Mouse (Mus musculus) heart, postnatal 10 days (tissue): Measurements from ENCODE around the gene Kcnn1. TPM values are rescaled to one million over a fixed set of nuclear protein-coding genes. Genes with fewer than 3 reads are reported as not detected.

ENCODE experiments used
- DNase-seq, 2 experiments: peaks; one replicate each; pipeline ENCODE4 v3.0.0; 2021
- intact Hi-C: fragments of 180-260 bp; cut with DNase I; formaldehyde crosslinking; loops from one replicate; pipeline ENCODE4 v1.15.1; 2025
- total RNA-seq, 2 experiments: library from RNA; stranded (reverse); gene quantifications; 2 replicates each; pipeline ENCODE4 v1.2.3; 2021

The Kcnn1 gene
- total RNA-seq, 2 experiments from 2014 or later, result 3.1 to 3.7 TPM

- no peak for DNase-seq
- intact Hi-C loops, result no loop called here
Measured at GRCm38 (mm10) chr8:70894385-70894720, 31.3 kb upstream of the Kcnn1 start.

GRCm38 (mm10) chr8:70893656-70894384 lies 30.8 kb upstream of the Kcnn1 start:
- intact Hi-C loops, result loop anchor here (1.0 kb wide), 1 partner anchor 21 kb away; the partner anchor contains the start of gene Ccdc124
- DNase-seq, result peak; percentile 73 to 87

GRCm38 (mm10) chr8:70892896-70893655 lies 30.0 kb upstream of the Kcnn1 start:
- DNase-seq, result no peak
- intact Hi-C loops, result loop anchor here (1.0 kb wide), 1 partner anchor 20 kb away; the partner anchor contains the start of gene Ccdc124

- intact Hi-C loops, result no loop called here
- DNase-seq, result no peak
Measured at GRCm38 (mm10) chr8:70892022-70892895, 29.2 kb upstream of the Kcnn1 start, which contains the start of gene Slc5a5. Slc5a5 (minus strand) TSS chr8:70892757.

- no peak for DNase-seq
- intact Hi-C loops, result no loop called here
Measured at GRCm38 (mm10) chr8:70891356-70891755, 28.3 kb upstream of the Kcnn1 start.

GRCm38 (mm10) chr8:70890656-70891055 lies 27.6 kb upstream of the Kcnn1 start:
- intact Hi-C loops, result no loop called here
- DNase-seq, result no peak

- intact Hi-C loops, result no loop called here
- DNase-seq, result peak in 1 of 2 experiments; percentile 33
Measured at GRCm38 (mm10) chr8:70887669-70888068, 24.6 kb upstream of the Kcnn1 start.

GRCm38 (mm10) chr8:70885612-70886011 lies 22.6 kb upstream of the Kcnn1 start:
- intact Hi-C loops, result no loop called here
- DNase-seq, result peak in 1 of 2 experiments; percentile 68

- intact Hi-C loops, result no loop called here
- DNase-seq, result no peak
Measured at GRCm38 (mm10) chr8:70884683-70885082, 21.6 kb upstream of the Kcnn1 start.

GRCm38 (mm10) chr8:70884186-70884585 lies 21.1 kb upstream of the Kcnn1 start:
- no peak for DNase-seq
- intact Hi-C loops, result no loop called here

- no peak for DNase-seq
- intact Hi-C loops, result no loop called here
Measured at GRCm38 (mm10) chr8:70880546-70880945, 17.5 kb upstream of the Kcnn1 start.

- DNase-seq, result peak; percentile 77 to 78
- intact Hi-C loops, result no loop called here
Measured at GRCm38 (mm10) chr8:70880126-70880525, 17.1 kb upstream of the Kcnn1 start.

GRCm38 (mm10) chr8:70879500-70879899 lies 16.4 kb upstream of the Kcnn1 start:
- intact Hi-C loops, result no loop called here

GRCm38 (mm10) chr8:70878178-70878577 lies 15.1 kb upstream of the Kcnn1 start:
- no peak for DNase-seq
- intact Hi-C loops, result no loop called here

More at GRCm38 (mm10) chr8:70879500-70879899, 16.4 kb upstream of the Kcnn1 start:
- no peak for DNase-seq

GRCm38 (mm10) chr8:70876382-70876781 lies 13.3 kb upstream of the Kcnn1 start:
- no peak for DNase-seq
- intact Hi-C loops, result no loop called here

- intact Hi-C loops, result no loop called here
- no peak for DNase-seq
Measured at GRCm38 (mm10) chr8:70874441-70874840, 11.4 kb upstream of the Kcnn1 start.

- DNase-seq, result peak; percentile 96 to 97
- intact Hi-C loops, result loop anchor here (1.0 kb wide), 2 partner anchors 20 to 24 kb away; partner anchors contain the start of gene Rpl18a
Measured at GRCm38 (mm10) chr8:70873364-70873985, 10.4 kb upstream of the Kcnn1 start, which contains the start of gene Ccdc124. Ccdc124 (minus strand) TSS chr8:70873935.

- no peak for DNase-seq
- intact Hi-C loops, result loop anchor here (1.0 kb wide), 2 partner anchors 20 to 24 kb away; partner anchors contain the start of gene Rpl18a
Measured at GRCm38 (mm10) chr8:70872643-70873363, 9.7 kb upstream of the Kcnn1 start.

- no peak for DNase-seq
- intact Hi-C loops, result no loop called here
Measured at GRCm38 (mm10) chr8:70871195-70871807, 8.2 kb upstream of the Kcnn1 start.
